Mouse (Mus musculus) embryonic facial prominence, embryonic 14.5 days (tissue): ENCODE results near the gene Lamtor2. TPM values are rescaled to one million over a fixed set of nuclear protein-coding genes. Genes with fewer than 3 reads are reported as not detected.

Source experiments
- ATAC-seq: fragments of 200-750 bp; cut with Nextera tagmentation; 2 replicates; pipeline ENCODE4 v1.8.0; 2017; ENCODE audit warnings: low read depth, moderate number of reproducible peaks, moderate TSS enrichment
- DNase-seq: peaks from one replicate; pipeline ENCODE4 v3.0.0-alpha.2; 2015; ENCODE audit warnings: low spot score
- H3K27ac ChIP-seq: fragments of 300-500 bp; sonication (generic); replicated peaks from 2 replicates; pipeline ENCODE4 v1.5.1; 2014; ENCODE audit warnings: low read depth, mild to moderate bottlenecking, low read length, moderate library complexity
- H3K27me3 ChIP-seq: fragments of 300-500 bp; sonication (generic); replicated peaks from 2 replicates; pipeline ENCODE4 v1.6.1; 2014; ENCODE audit warnings: low read length; ENCODE audit not compliant: control insufficient read depth, insufficient read depth
- H3K36me3 ChIP-seq: fragments of 300-500 bp; sonication (generic); 2 replicates; pipeline ENCODE4 v1.6.1; 2014; ENCODE audit warnings: low read length, mixed read lengths; ENCODE audit not compliant: control insufficient read depth, insufficient read depth
- H3K4me1 ChIP-seq: fragments of 300-500 bp; sonication (generic); 2 replicates; pipeline ENCODE4 v1.6.1; 2014; ENCODE audit warnings: antibody characterized with exemption, low read length; ENCODE audit not compliant: control insufficient read depth, insufficient read depth
- H3K4me2 ChIP-seq: fragments of 300-500 bp; sonication (generic); 2 replicates; pipeline ENCODE4 v1.6.1; 2014; ENCODE audit warnings: low read depth, mild to moderate bottlenecking, low read length, moderate library complexity, mixed read lengths
- H3K4me3 ChIP-seq: fragments of 300-500 bp; sonication (generic); 2 replicates; pipeline ENCODE4 v1.5.1; 2014; ENCODE audit warnings: low read depth, mild to moderate bottlenecking, low read length
- H3K9ac ChIP-seq: fragments of 300-500 bp; sonication (generic); 2 replicates; pipeline ENCODE4 v1.6.1; 2014; ENCODE audit warnings: low read depth, mild to moderate bottlenecking, low read length, moderate library complexity, mixed read lengths
- H3K9me3 ChIP-seq: fragments of 300-500 bp; sonication (generic); 2 replicates; pipeline ENCODE4 v1.6.1; 2016; ENCODE audit warnings: low read length; ENCODE audit not compliant: control insufficient read depth
- WGBS: fragments of 180-500 bp; shearing (Covaris S2); extraction: QIAGEN DNeasy Blood & Tissue Kit; methylation state at CpG from one replicate; pipeline ENCODE4 v1.1.7; 2014; 5-methylcytosine and 5-hydroxymethylcytosine counted together
- polyA plus RNA-seq: library from polyadenylated mRNA; unstranded; fragments of >200 nt; fragmentation: Nextera tagmentation; extraction: Ambion mirVana; gene quantifications from 2 replicates; pipeline ENCODE4 v1.2.1, GENCODE M21; 2014

Lamtor2 gene
- polyA plus RNA-seq, 1 experiment from 2014 or later = 107 TPM

DNA sequence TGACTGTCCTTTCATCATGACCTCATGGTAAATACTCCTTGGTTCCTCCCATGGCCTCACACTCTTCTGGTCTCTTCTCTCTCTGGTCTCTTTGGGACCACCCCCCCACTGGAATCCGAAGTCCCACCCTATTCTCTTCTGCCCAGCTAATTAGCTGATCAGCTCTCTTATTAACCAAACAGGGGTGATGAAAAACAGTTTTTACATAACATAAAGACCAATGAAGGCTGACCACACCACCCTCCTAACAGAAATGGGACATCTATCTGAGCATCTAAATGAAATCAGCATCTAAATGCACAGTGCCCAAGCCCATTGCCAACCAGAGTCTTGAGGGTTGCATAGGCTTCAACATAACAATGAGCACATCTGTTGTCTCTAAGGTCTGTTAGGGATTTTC is 19.0 kb upstream of the Lamtor2 start:
- no peaks in the 10 kb centered on the region for H3K27me3 ChIP-seq
- DNase-seq = no peak
- H3K9ac ChIP-seq = no peak overlapping the region
- 76% methylated on average over 1 of the region's 1 CpGs for WGBS
- no peak overlapping the region for H3K4me3 ChIP-seq
- no peak for ATAC-seq
- no peaks in the 10 kb centered on the region for H3K4me1 ChIP-seq
- peaks cover 34% of the 10 kb centered on the region for H3K36me3 ChIP-seq
- no peak overlapping the region for H3K27ac ChIP-seq
- no peak overlapping the region for H3K4me2 ChIP-seq
- H3K9me3 ChIP-seq = no peaks in the 10 kb centered on the region

DNA sequence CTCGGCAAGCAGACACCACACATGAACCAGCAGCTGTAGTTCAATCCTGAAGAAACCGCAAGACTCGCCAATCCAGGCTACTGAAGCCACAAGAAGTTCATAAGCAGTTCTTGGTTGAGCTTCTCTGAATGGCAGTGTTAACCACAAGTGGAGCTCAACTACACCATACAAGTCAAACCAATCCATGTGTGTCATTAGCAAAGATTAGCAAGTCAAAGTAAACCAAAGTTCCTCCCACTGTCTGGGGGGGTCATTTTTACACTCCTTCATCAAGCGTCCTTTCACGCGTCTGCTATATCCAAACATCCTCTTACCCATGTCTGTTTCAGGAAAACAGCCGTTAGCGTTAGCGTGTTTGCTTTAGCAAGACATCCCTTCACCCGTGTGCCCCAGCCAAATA is 17.5 kb upstream of the Lamtor2 start:
- Histone ChIP-seq H3K4me3 (no peak overlapping the region), H3K27me3 (no peaks in the 10 kb centered on the region), H3K4me2 (no peak overlapping the region), H3K9ac (no peak overlapping the region), H3K4me1 (no peaks in the 10 kb centered on the region), H3K9me3 (no peaks in the 10 kb centered on the region), H3K27ac (no peak overlapping the region), H3K36me3 (peaks cover 49% of the 10 kb centered on the region)
- DNase-seq (no peak), ATAC-seq (no peak)
- WGBS = 91% methylated on average over 10 of the region's 10 CpGs

DNA sequence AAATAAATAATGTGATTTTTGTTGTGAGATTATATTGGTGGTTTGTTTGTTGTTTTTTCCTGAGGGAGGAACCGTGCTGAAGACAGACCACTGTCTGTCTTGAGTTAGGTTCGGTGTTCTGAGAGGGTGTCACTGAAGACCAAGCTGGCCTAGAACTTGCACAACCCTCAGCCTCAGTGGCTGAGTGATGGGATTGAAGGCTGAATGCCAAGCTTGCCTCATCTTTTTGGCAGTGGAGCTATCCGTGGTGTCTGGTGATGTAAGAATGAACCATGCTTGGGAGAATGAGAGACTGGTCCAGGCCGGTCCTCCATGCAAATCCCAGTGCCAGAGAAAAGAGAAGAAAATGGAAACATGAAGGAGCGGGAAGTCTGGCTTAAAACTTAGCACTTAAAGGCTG is 16.8 kb upstream of the Lamtor2 start:
- no peaks in the 10 kb centered on the region for H3K27me3 ChIP-seq
- H3K4me3 ChIP-seq = no peak overlapping the region
- H3K36me3 ChIP-seq = peaks cover 55% of the 10 kb centered on the region
- no peak for DNase-seq
- H3K9ac ChIP-seq = no peak overlapping the region
- WGBS = 93% methylated on average over 5 of the region's 5 CpGs
- no peak overlapping the region for H3K27ac ChIP-seq
- H3K4me1 ChIP-seq = no peaks in the 10 kb centered on the region
- H3K4me2 ChIP-seq = no peak overlapping the region
- no peaks in the 10 kb centered on the region for H3K9me3 ChIP-seq
- no peak for ATAC-seq

DNA sequence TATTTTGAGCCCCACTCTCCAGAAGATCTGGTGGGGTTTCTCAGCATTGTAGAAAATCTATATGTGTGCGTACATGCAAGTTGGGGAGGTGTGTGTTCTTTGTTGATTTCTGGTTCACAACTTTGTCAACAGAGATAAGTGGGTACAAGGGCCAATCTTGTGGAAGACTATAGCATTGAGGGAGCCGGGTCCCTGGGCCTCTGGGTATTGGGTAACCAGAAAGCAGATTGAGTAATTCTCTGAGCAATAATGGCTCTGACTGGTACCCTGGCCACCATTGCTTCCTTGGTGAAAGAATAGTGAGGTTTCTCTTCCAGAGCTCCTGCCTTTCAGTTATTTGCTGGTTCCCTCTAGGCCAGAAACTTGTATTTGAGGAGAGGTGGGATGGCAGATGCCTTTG is 16.2 kb upstream of the Lamtor2 start:
- Histone ChIP-seq H3K27ac (no peak overlapping the region), H3K4me3 (no peak overlapping the region), H3K27me3 (no peaks in the 10 kb centered on the region), H3K4me1 (no peaks in the 10 kb centered on the region), H3K9ac (no peak overlapping the region), H3K9me3 (no peaks in the 10 kb centered on the region), H3K36me3 (peaks cover 61% of the 10 kb centered on the region), H3K4me2 (no peak overlapping the region)
- DNase-seq = no peak
- WGBS = 98% methylated on average over 2 of the region's 2 CpGs
- ATAC-seq = no peak

DNA sequence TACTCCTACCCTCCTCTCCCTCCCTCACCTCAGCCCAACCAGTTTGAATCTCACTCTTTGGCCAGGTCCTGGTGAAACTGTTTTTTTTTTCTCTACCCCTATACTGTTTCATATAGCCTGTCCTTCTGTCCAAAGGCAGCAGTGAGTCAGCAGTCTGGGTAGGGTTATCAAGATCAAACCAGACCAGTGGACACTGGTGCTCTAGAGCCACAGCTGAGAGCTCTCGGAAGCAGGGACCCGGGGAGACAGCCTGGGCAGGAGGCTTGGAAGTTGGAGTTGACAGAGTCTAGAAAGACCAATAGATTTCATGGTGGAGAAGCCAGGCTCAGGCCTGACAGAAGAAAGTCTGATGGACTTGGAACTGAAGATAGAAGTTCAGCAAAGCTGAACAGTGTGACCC is 15.7 kb upstream of the Lamtor2 start:
- Histone ChIP-seq H3K9me3 (no peaks in the 10 kb centered on the region), H3K36me3 (peaks cover 66% of the 10 kb centered on the region), H3K4me1 (no peaks in the 10 kb centered on the region), H3K9ac (no peak overlapping the region), H3K27ac (no peak overlapping the region), H3K27me3 (no peaks in the 10 kb centered on the region), H3K4me2 (no peak overlapping the region), H3K4me3 (no peak overlapping the region)
- DNase-seq = no peak
- WGBS = 96% methylated on average over 2 of the region's 2 CpGs
- ATAC-seq = no peak

DNA sequence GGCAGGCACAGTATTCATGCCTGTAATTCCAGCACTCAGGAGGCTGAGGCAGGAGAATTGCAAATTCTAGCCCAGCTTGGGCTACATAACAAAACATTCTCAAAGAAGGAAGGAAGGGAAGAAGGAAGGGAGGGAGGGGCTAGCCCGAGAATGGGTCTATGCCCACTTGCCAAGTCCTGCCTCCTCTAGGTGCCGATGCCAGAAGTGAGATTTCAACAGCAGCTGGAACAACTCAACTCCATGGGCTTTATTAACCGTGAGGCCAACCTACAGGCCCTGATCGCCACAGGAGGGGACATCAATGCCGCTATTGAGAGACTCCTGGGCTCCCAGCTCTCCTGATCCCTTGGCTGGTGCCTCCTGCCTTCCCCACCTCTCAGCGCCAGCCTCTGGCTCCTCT is 15.0 kb upstream of the Lamtor2 start:
- Histone ChIP-seq H3K27me3 (no peaks in the 10 kb centered on the region), H3K27ac (no peak overlapping the region), H3K4me2 (no peak overlapping the region), H3K36me3 (peaks cover 73% of the 10 kb centered on the region), H3K4me3 (no peak overlapping the region), H3K9ac (no peak overlapping the region), H3K4me1 (no peaks in the 10 kb centered on the region), H3K9me3 (no peaks in the 10 kb centered on the region)
- WGBS = 86% methylated on average over 6 of the region's 6 CpGs
- no peak for DNase-seq
- no peak for ATAC-seq

DNA sequence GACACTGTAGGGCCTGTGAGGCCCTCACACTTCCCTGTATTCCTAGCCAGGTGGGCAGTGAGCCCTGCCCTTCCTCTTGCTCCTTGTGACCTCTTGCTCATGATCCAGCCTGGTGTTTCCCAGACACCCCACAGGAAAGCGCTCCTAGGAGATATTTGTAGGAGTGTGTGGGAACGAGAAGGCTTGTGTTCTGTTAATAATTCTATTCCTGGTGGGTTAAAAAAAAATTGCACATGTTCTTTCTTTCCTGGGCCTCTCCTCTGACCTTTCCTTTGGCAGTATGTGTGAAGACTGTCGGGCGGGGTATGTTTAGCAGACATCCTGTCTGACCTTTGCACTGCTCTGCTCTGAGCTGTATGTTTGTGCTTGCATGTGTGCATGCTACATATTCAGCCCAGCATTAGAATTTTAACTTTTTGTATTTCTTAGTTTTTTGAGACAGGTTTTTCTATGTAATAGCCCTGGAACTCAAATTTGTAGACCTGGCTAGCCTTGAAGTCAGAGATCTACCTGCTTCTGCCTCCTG is 13.7 kb upstream of the Lamtor2 start:
- H3K4me1 ChIP-seq = no peaks in the 10 kb centered on the region
- H3K9ac ChIP-seq = no peak overlapping the region
- no peaks in the 10 kb centered on the region for H3K27me3 ChIP-seq
- H3K9me3 ChIP-seq = no peaks in the 10 kb centered on the region
- peaks cover 86% of the 10 kb centered on the region for H3K36me3 ChIP-seq
- no peak overlapping the region for H3K4me3 ChIP-seq
- no peak for DNase-seq
- ATAC-seq = no peak
- H3K27ac ChIP-seq = no peak overlapping the region
- WGBS = 85% methylated on average over 4 of the region's 4 CpGs
- no peak overlapping the region for H3K4me2 ChIP-seq

DNA sequence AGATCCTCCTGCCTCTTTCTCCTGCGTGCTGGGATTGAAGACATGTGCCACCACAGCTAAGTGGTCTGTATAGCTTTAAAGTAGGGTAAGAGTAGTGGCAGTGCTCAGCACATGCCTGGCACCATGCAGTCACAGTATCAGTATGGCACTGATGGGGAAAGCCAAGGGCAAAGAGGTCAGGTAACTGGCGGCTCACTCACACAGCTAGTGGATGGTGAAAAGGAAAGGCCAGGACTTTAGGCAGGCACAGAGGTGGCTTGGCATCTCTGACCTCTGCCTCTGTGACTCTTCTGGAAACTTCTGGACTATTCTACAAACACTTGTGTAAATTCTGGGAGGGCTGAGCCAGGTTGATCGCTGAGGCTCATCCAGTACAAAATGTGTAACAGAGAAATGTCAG is 13.2 kb upstream of the Lamtor2 start:
- Histone ChIP-seq H3K27me3 (no peaks in the 10 kb centered on the region), H3K27ac (no peak overlapping the region), H3K36me3 (peaks cover 91% of the 10 kb centered on the region), H3K4me1 (no peaks in the 10 kb centered on the region), H3K4me3 (no peak overlapping the region), H3K4me2 (no peak overlapping the region), H3K9ac (no peak overlapping the region), H3K9me3 (no peaks in the 10 kb centered on the region)
- WGBS = 94% methylated on average over 3 of the region's 3 CpGs
- DNase-seq = no peak
- ATAC-seq = no peak

DNA sequence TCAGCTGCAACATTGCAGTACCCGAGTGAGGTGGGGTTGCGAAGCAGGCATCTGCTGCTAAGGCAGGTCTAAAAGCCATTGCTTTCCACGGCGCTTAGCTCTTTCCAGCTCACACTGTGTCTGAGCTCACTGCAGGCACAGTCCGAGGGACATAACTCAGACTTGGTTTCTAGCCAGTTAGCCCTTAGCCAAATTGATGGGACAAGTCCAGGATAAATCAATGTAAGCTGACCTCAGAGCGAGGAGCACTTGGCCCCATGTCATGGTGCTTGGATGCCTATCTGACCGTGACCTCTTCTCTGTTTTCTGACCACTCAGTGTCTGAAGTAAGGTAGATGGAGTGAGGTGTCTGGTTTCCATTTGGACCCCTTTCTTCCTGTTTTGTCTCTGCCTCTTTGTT is 11.1 kb upstream of the Lamtor2 start:
- no peak overlapping the region for H3K9ac ChIP-seq
- no peaks in the 10 kb centered on the region for H3K27me3 ChIP-seq
- no peak overlapping the region for H3K4me3 ChIP-seq
- no peak for ATAC-seq
- H3K36me3 ChIP-seq = peaks cover 99% of the 10 kb centered on the region
- H3K9me3 ChIP-seq = no peaks in the 10 kb centered on the region
- DNase-seq = no peak
- 84% methylated on average over 7 of the region's 7 CpGs for WGBS
- H3K4me2 ChIP-seq = no peak overlapping the region
- no peaks in the 10 kb centered on the region for H3K4me1 ChIP-seq
- no peak overlapping the region for H3K27ac ChIP-seq
